Mouse (Mus musculus) olfactory bulb, adult 2 months (tissue): ENCODE data around the gene Lbr.

Source experiments
- CTCF ChIP-seq: fragments of 200-500 bp; IDR thresholded peaks from 2 replicates; pipeline ENCODE4 v1.5.1; 2012; ENCODE audit warnings: low read depth, mild to moderate bottlenecking, low read length, moderate library complexity; ENCODE audit not compliant: insufficient read depth
- POLR2A ChIP-seq: fragments of 200-500 bp; IDR thresholded peaks from 2 replicates; pipeline ENCODE4 v1.6.1; 2012; ENCODE audit warnings: mild to moderate bottlenecking, low read depth, low read length, moderate library complexity; ENCODE audit not compliant: insufficient read depth

DNA sequence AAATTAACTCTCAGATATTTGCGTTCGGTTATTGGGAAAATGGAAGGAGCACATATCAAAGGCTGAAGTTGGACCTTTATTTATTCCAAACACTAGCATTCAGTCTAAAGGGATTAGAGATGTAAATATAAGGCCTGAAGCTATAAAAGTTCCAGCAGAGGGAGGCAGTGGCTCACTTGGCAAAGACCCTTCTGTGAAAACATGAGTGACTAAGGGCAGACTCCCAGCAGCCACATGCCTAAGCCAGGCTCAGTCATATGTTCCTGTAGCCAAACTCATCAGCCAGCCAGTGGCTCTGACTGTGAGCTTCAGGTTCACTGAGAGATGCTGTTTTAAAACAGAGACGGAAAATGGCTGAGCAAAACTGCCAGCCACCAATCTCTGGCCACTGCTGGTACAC, 71.0 kb downstream of the Lbr start:
- no peak for TF ChIP-seq CTCF
- TF ChIP-seq POLR2A, result no peak
